Mouse (Mus musculus): ENCODE measurements around the gene Arl4a. TPM values are rescaled to one million over a fixed set of nuclear protein-coding genes. Genes with fewer than 3 reads are reported as not detected.

Gene Arl4a
- 63.7 TPM for polyA plus RNA-seq (2017; shearing (Covaris generic))

GRCm38 (mm10) chr12:40037876-40038463, at the start of gene Arl4a:
TSS of gene Arl4a (minus strand) at chr12:40038025.

Other genes with a start within 250 kb of the Arl4a start
- 3.2 TPM for gene Scin, start 96.2 kb upstream of the Arl4a start, polyA plus RNA-seq (2017; shearing (Covaris generic))
- gene Lsmem1, start 161.5 kb upstream of the Arl4a start, polyA plus RNA-seq (2017; shearing (Covaris generic)): not detected
- gene Ifrd1, start 210.5 kb upstream of the Arl4a start, polyA plus RNA-seq (2017; shearing (Covaris generic)): 79.4 TPM